Mouse (Mus musculus) testis, adult 10 weeks (tissue): ENCODE measurements around the gene Acer1. TPM values are rescaled to one million over a fixed set of nuclear protein-coding genes. Genes with fewer than 3 reads are reported as not detected.

Source experiments
- polyA plus RNA-seq: library from polyadenylated mRNA; stranded (reverse); fragments of 350-450 nt; fragmentation: Illumina TruSeq; extraction: RNeasy Lipid Tissue Mini Kit (QIAGEN cat#74804); gene quantifications from one replicate; pipeline ENCODE4 v1.2.3, GENCODE M21; 2014; ENCODE audit warnings: low read depth, low replicate concordance

Gene Acer1
- polyA plus RNA-seq = not detected

GRCm38 (mm10) chr17:56982013-56982412 is at the start of gene Acer1:
Gene Acer1 (minus strand): TSS chr17:56982126.

GRCm38 (mm10) chr17:57030931-57031660 is 49.2 kb upstream of the Acer1 start, which contains the start of gene Khsrp:
Gene Khsrp (minus strand): TSS chr17:57031522.

GRCm38 (mm10) chr17:57011236-57012141 is 29.6 kb upstream of the Acer1 start, which contains the start of the genes Gtf2f1 and Gm17949:
Gene Gtf2f1 (minus strand): TSS chr17:57011288.
Gene Gm17949 (plus strand): TSS chr17:57011469.

DNA sequence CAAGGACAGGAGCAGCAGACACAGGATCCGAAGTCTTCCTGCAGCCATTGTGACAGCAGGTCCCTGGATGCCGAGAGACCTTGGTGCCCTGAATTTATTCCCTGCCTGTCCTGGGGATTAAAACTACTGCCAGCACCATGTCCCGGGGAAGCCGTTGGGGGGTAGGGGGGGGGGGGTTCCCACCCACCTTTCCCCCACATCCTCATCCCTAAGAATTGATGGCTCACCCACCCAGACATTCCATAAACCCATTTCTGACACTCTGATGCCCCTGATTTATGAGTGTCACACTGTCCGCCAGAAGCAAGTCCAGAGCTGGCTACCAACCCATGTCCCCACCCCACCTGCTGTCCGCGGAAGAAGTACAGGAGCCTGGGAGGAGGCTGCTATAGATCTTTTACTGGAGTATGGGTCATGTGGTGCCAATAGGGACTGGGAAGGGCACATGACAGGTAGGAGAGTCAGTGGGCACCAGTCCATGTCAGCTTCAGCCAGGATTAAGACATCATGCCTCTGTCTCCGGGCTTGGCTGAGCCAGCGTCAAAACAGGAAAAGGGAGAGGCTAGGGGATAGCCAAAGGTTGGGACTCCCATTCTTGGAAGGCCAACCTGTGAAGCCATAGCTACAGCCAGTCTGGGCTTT is 18.2 kb upstream of the Acer1 start, which contains the start of gene Pspn:
Gene Pspn, minus strand, starts transcription at position 51 of the 642 bp plus-strand sequence.

GRCm38 (mm10) chr17:56997029-56997667 is 15.2 kb upstream of the Acer1 start, which contains the start of gene Alkbh7:
Gene Alkbh7 (plus strand): TSS chr17:56997339.

GRCm38 (mm10) chr17:56990115-56990746 is 8.3 kb upstream of the Acer1 start, which contains the start of gene Clpp:
Gene Clpp (plus strand): TSS chr17:56990305.

DNA sequence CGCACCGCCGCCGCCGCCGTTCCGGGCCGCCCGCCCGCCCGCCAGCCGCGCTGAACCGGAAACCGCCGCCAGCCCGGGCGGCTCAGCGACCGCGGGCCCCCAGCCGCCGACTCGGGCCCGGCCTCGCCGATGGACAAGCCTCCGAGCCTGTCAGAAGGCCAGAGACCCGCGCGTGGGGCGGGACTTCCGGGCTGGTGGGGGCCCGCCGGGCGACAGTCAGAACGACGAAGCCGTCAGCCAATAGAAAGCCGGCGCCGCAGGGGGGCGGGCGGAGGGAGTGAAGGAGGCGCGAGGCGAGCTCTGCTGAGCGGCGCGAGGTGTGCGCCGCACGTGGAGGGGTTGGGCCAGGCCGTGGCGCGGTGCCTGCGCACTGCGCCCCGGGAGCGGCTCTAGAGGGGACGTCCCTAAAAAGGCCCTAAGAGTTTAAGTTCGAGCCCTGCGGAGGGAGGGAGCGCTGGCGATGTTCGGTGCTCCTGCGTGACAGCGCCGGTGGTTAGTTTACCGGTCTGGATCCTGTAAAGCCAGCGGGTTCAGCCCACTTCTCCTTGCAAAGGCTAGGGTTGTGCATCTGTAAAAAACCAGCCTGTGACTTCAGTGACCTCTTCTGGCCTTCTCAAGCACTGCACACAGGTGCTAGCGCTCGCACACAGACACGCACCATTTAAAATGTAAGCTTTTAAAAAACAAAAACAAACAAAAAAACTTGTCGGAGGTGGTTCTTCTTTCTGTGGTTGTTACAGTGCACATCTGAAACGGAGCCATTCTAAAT is 46.4 kb downstream of the Acer1 start, which contains the start of gene Mllt1:
Gene Mllt1, minus strand, starts transcription at position 53 of the 769 bp plus-strand sequence.

Other genes starting within 250 kb of the Acer1 start
- gene Nrtn, start 224.6 kb downstream of the Acer1 start, polyA plus RNA-seq = not detected
- gene Dus3l, start 217.4 kb downstream of the Acer1 start, polyA plus RNA-seq = 1.3 TPM
- gene Prr22, start 211.9 kb downstream of the Acer1 start, polyA plus RNA-seq = not detected
- gene Rfx2, start 151.1 kb downstream of the Acer1 start, polyA plus RNA-seq = 13.6 TPM
- 42.7 TPM for gene Acsbg2, start 107.7 kb downstream of the Acer1 start, polyA plus RNA-seq
- gene 1700061G19Rik, start 106.6 kb downstream of the Acer1 start, polyA plus RNA-seq = 44.1 TPM
- 1.9 TPM for gene Mllt1, start 46.7 kb downstream of the Acer1 start, polyA plus RNA-seq
- 0.98 TPM for gene Clpp, start 8.2 kb upstream of the Acer1 start, polyA plus RNA-seq
- gene Alkbh7, start 15.2 kb upstream of the Acer1 start, polyA plus RNA-seq = 2.4 TPM
- gene Pspn, start 17.9 kb upstream of the Acer1 start, polyA plus RNA-seq = not detected
- gene Gtf2f1, start 29.2 kb upstream of the Acer1 start, polyA plus RNA-seq = 22.5 TPM
- 1.6 TPM for gene Gm17949, start 29.3 kb upstream of the Acer1 start, polyA plus RNA-seq
- 6.2 TPM for gene Khsrp, start 49.4 kb upstream of the Acer1 start, polyA plus RNA-seq
- gene Slc25a41, start 59.5 kb upstream of the Acer1 start, polyA plus RNA-seq = 3.7 TPM
- 0.41 TPM for gene Crb3, start 77.0 kb upstream of the Acer1 start, polyA plus RNA-seq
- 2.7 TPM for gene Slc25a23, start 77.7 kb upstream of the Acer1 start, polyA plus RNA-seq
- not detected for gene Dennd1c, start 96.4 kb upstream of the Acer1 start, polyA plus RNA-seq
- not detected for gene Tubb4a, start 105.7 kb upstream of the Acer1 start, polyA plus RNA-seq
- not detected for gene Tnfsf9, start 123.2 kb upstream of the Acer1 start, polyA plus RNA-seq
- gene Cd70, start 167.7 kb upstream of the Acer1 start, polyA plus RNA-seq = not detected
- gene Tnfsf14, start 212.1 kb upstream of the Acer1 start, polyA plus RNA-seq = not detected
- gene C3, start 246.0 kb upstream of the Acer1 start, polyA plus RNA-seq = 10.5 TPM